ENCODE assay signal across 12 mouse cellular contexts in the genomic region with DNA sequence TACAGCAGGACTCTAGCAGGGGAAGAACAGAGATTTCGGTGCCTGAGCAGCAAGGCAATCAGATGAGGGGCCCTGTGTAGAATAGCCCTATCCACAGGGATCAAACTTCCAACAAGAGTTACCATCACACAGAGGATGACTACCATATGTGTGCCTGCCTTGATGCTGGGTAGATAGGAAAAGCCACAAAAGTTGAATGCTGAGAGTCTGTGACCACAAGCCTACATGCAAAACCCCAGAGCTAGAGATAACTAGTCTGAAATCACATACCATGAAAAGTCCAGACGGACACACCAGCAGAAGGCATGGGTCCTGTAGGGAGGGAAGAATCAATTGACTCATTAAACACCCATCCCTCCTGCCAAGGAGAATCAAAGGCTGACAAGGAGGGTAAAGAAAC.
"Had no signal": no experiment of that assay in that cellular context is flagged by ENCODE, and none has a peak within 500 bp of the region (broad histone marks: within the 10 kb centered on the region; RNA-seq: fewer than 3 reads in every experiment).

No protein-coding gene starts in this region.

- H3K27ac ChIP-seq: kidney, postnatal 0 days; limb, embryonic 15.5 days; liver, embryonic 12.5 days; midbrain, embryonic 10.5 days had no signal

- H3K36me3 ChIP-seq: limb, embryonic 15.5 days; liver, embryonic 12.5 days; midbrain, embryonic 10.5 days; neural tube, embryonic 15.5 days had no signal

- H3K9me3 ChIP-seq: limb, embryonic 15.5 days; liver, embryonic 12.5 days; midbrain, embryonic 10.5 days; neural tube, embryonic 15.5 days had no signal

- H3K9ac ChIP-seq: limb, embryonic 15.5 days; liver, embryonic 12.5 days; neural tube, embryonic 15.5 days had no signal

- ATAC-seq: liver, embryonic 12.5 days had no signal

- H3K27me3 ChIP-seq: limb, embryonic 15.5 days; liver, embryonic 12.5 days; neural tube, embryonic 15.5 days had no signal

- H3K4me2 ChIP-seq: limb, embryonic 15.5 days; liver, embryonic 12.5 days; neural tube, embryonic 15.5 days had no signal

- H3K4me3 ChIP-seq: limb, embryonic 15.5 days; liver, embryonic 12.5 days; midbrain, embryonic 10.5 days; myocyte; neural tube, embryonic 15.5 days had no signal

- H3K4me1 ChIP-seq: limb, embryonic 15.5 days had no signal

- DNase-seq: kidney, adult 9 months; kidney, postnatal 36 days; midbrain, embryonic 14.5 days; right cerebral cortex, adult 18-20 months; right cerebral cortex, postnatal 25 days; thymus, postnatal 36 days had no signal
